Mouse (Mus musculus): ENCODE measurements at regions not wholly inside any gene's neighbourhood (a gene's known extent, or its start where the extent isn't known, plus 50 kb on each side); places are given as distances from the start of the nearest gene placed in this dataset.

- DNase-seq (ENCODE audit: extremely low read depth, low read depth, low spot score) = no peak
Observed at GRCm38 (mm10) chr16:93458598-93459496, 145.0 kb downstream of the Setd4 start.

- no peak for DNase-seq (ENCODE audit: extremely low read depth, low read depth, low spot score)
Observed at GRCm38 (mm10) chr16:93458011-93458585, 145.8 kb downstream of the Setd4 start.

- DNase-seq (ENCODE audit: extremely low read depth, low read depth, low spot score) = no peak
Observed at GRCm38 (mm10) chr16:93456706-93457425, 147.0 kb downstream of the Setd4 start.

- no peak for DNase-seq (ENCODE audit: extremely low read depth, low read depth, low spot score)
Observed at GRCm38 (mm10) chr16:93454080-93454997, 149.5 kb downstream of the Setd4 start.

DNA sequence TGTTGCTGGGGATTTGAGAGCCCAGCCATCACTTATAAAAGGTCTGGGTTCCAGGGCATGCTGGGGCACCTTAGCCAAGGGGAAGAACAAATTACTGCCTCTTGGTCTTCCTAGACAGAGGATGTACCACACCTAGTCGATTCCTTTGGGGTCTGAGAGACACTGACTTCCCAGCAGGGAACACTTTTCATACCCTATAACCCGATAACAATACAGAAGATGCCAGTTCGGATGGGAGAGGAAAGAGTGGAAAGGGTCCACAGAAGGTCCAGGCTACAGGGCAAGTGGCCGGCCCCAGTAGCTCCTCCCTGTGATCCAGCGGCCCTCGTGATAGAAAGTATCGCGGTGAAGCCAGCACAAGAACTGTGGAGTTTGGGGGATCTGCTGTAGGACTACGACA lies 150.8 kb downstream of the Setd4 start:
- no peak for DNase-seq (ENCODE audit: extremely low read depth, low read depth, low spot score)

DNA sequence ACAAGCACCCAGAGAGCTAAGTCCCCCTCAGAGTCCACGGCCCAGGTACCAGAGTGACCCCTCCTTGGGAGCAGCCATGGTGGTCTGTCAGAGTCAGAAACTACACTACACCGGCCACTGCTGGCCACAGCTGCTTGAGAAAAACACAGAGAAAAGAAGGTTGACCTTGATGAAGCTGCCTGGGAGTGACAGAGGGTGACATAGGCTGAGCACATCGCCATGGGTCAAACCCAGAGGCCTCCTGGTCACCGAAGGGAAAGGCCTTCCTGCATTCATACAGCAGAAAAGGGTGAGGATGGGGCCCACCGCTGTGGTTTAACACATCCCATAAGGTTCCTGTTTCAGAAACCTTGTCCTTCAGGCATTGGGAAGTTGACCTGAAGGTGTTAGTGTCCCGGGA lies 153.0 kb downstream of the Setd4 start:
- DNase-seq (ENCODE audit: extremely low read depth, low read depth, low spot score) = no peak

DNA sequence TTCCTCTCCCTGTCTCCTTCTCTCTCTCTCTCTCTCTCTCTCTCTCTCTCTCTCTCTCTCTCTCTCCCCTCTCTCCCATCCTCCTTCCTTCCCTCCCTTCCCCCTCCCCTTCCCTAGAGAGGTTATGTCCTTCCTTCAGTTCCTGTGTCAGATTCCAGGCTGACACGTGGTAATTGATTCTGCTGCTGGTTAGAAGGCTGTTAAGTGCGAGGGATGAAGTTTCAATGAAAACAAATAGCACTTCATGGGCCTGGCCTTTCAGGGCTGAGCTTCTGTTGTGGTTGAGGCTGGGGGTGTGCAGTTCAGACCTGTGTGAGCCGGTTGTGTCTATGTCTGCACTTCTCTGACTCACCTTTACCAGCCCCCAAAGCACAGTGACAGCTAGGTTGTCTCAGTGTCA lies 153.9 kb downstream of the Setd4 start:
- no peak for DNase-seq (ENCODE audit: extremely low read depth, low read depth, low spot score)

DNA sequence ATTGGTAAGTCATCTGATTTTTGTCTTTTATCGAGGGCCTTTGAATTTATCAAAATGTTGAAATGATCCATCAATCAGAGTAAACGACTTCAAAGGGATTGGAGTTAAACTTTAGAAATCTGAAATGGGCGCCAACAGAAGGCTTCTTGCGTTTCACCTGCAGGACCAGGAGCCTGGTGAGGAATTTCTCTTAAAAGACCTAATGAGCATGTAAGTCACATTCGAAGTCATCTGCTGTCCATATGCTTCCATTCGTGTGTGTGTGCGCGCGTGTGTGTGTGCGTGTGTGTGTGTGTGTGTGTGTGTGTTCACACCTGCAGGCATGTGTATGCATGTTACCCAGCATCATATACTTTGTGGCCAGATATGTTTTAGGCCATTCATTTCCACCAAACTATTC lies 155.7 kb downstream of the Setd4 start:
- no peak for DNase-seq (ENCODE audit: extremely low read depth, low read depth, low spot score)

- no peak for DNase-seq (ENCODE audit: extremely low read depth, low read depth, low spot score)
Observed at GRCm38 (mm10) chr16:93446970-93447369, 156.9 kb downstream of the Setd4 start.

DNA sequence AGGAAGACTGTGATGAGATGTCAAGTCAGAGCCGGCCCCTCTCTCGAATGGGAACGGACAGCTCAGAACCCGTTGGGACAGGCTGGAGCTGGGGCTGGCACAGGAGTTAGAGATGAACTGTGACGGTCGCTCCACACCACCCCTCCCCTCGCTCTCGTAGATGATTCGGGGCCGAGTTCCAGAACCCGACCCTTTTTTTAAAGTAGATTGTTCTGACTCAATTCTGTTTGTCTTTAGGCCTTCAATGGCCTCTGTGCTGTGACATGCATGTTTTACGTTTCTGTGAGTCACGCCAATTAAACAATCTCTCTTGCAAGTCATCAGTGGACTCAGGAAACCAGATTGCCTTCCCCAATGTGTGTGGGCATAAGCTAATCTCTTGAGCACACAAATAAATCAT lies 157.7 kb downstream of the Setd4 start:
- peak; percentile 23 for DNase-seq (ENCODE audit: extremely low read depth, low read depth, low spot score)

GRCm38 (mm10) chr16:93442837-93443236 lies 161.0 kb downstream of the Setd4 start:
- DNase-seq (ENCODE audit: extremely low read depth, low read depth, low spot score) = no peak

DNA sequence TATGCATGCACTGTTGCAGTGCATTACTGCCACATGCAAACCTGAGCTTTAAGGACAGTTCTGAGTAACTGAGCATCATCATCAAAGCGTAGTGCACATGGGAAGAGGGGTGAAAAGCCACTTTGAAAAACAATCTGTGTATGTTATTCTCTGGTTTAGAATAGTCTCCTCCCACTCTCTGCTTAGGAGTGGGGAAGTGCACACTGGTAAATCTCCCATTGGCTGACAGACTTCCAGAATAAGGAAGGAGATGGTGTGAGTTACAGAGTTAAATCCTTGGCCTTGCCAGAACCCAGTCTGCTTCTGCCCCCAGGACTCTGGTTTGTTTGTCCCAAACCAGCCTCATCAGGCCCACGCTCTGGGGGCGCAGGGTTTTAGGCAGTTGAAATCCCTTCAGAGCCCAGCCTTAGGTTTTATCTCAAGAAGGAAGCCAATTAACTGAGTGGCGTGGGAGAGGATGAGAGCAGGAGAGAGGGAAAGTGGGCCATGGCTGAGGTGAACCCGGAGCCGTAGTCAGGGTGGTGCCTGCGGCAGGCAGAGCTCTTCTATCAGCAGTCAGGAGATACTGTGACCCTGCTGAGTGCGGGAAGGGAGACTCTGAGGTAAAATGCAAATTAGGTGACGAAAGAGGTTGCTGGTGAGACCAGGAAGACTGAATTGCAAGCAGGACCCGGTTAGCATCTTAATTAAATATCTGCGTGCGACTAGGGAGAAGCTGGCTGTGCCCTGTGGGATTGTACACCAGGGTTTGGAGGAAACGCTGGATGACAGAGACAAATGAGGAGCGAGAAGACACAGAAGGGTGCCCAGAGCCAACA lies 166.0 kb downstream of the Setd4 start:
- no peak for DNase-seq (ENCODE audit: extremely low read depth, low read depth, low spot score)

DNA sequence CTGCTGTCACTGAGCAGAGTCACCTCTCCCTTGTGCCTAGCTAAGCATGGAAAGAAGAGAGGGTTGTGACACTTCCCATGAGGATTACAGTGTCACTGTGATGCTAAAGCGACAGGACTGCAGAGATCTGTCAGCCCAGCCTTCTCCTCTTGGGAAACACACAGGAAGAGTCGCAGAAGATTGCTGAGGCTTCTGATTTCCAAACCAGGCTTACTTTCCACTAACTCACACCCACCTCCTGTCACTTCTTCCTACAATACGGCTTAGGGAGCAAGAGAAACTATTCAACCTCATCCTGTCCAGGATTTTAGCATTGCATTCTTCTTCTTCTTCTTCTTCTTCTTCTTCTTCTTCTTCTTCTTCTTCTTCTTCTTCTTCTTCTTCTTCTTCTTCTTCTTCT lies 167.1 kb downstream of the Setd4 start:
- peak; percentile 43 for DNase-seq (ENCODE audit: extremely low read depth, low read depth, low spot score)

DNA sequence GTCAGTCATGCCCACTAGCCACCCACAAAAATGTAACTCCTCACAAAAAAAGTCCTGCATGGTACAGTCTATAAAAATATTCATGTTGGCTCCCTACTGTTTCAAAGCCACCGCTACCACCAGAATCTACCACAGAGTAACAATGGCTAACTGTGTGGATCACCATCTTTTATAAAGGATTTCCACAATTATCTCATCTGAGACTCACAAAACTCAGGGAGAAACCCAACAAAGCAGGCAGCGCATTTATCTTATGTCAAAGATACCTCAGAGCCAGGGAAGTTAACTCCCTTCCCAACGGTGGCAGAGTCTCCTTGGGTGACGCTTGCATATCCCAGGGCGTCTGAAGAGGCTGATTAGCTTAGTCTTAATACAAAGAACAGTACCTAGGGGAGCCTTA lies 172.5 kb downstream of the Setd4 start:
- no peak for DNase-seq (ENCODE audit: extremely low read depth, low read depth, low spot score)

DNA sequence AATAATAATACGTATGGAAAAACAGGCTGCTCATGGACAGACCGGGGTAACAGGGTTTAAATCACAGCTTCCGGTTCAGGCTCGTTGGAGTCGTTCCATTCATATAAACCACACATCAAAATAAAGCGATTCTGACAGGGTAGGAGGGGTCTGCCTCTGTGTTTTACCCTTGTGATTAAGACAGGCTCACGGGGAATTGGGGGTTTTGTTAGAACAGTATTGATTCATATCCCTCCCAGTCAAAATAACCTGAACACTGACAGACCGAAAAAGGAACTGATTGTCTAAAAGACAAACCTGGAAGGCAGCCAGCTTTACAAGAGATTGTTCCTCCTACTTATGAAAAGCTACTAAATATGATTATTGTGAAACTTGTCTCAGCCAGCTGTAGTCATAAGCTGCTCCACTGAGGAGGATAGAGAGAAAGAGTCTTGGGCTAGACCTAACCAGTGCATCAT lies 174.5 kb downstream of the Setd4 start:
- no peak for DNase-seq (ENCODE audit: extremely low read depth, low read depth, low spot score)

GRCm38 (mm10) chr16:93427264-93427663 lies 176.6 kb downstream of the Setd4 start:
- no peak for DNase-seq (ENCODE audit: extremely low read depth, low read depth, low spot score)

GRCm38 (mm10) chr16:93425731-93426130 lies 178.1 kb downstream of the Setd4 start:
- DNase-seq (ENCODE audit: extremely low read depth, low read depth, low spot score) = no peak

DNA sequence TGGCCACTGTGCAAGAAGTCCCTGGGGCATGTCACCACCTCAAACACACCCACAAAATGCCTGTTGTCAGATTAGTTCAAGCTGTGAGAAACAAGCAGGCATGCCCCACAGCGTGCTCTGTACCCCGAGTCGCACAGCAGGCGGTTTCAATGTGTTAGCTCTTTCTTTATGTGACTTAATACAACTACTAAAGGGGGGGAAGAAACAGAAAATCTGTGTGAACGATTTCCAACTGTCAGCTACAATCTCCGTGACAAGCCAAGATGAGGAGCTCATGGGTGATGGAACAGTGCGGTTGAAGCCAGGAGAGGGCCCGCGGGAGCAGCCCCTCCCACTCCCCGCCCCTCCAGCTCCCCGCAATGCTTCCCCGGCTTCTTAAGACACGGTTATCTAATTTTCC lies 180.7 kb downstream of the Setd4 start:
- DNase-seq (ENCODE audit: extremely low read depth, low read depth, low spot score) = no peak

- DNase-seq (ENCODE audit: extremely low read depth, low read depth, low spot score) = no peak
Observed at GRCm38 (mm10) chr16:93422221-93422620, 181.6 kb downstream of the Setd4 start.

DNA sequence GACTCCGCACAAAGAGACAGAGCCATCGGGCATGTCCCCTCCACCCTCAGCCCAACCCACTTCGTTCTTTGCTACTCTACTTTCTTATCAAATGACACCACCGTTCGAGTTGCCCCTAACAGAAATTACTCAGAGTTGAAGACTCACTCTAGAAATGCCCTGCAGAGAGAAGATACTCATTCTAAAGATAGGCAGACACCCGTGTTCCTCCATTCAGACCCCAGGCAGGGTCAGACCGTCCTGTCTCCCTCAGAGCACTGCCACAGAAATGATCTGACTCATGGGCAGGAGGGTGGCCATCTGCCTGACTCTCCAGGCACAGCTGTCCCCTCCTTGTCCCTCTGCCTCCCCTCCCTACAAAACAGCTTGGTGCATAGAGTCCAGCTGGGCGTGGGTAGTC lies 185.6 kb downstream of the Setd4 start:
- no peak for DNase-seq (ENCODE audit: extremely low read depth, low read depth, low spot score)
